Mouse (Mus musculus) T-cell, adult 2 months (primary cell): ENCODE measurements around the gene Spint2.

Experiments used
- DNase-seq: peaks from one replicate; pipeline ENCODE4 v3.0.0; 2022; ENCODE audit warnings: low spot score

Spint2 gene

GRCm38 (mm10) chr7:29281201-29282073 lies at the start of gene Spint2:
Gene Spint2 (minus strand): TSS chr7:29281912.
- peak; percentile 67 for DNase-seq

GRCm38 (mm10) chr7:29328984-29329383 lies 47.3 kb upstream of the Spint2 start:
- no peak for DNase-seq

- no peak for DNase-seq
These were observed 45.4 kb upstream of the Spint2 start for GRCm38 (mm10) chr7:29327087-29327486.

- no peak for DNase-seq
These were observed 37.9 kb upstream of the Spint2 start for GRCm38 (mm10) chr7:29319337-29320307.

GRCm38 (mm10) chr7:29318115-29318911 lies 36.6 kb upstream of the Spint2 start:
- DNase-seq, result no peak

GRCm38 (mm10) chr7:29317558-29317957 lies 35.8 kb upstream of the Spint2 start:
- DNase-seq, result no peak

GRCm38 (mm10) chr7:29316976-29317375 lies 35.3 kb upstream of the Spint2 start:
- DNase-seq, result no peak

- no peak for DNase-seq
These were observed 34.5 kb upstream of the Spint2 start for GRCm38 (mm10) chr7:29316137-29316734.

- no peak for DNase-seq
These were observed 33.3 kb upstream of the Spint2 start for GRCm38 (mm10) chr7:29314844-29315628.

GRCm38 (mm10) chr7:29313572-29314261 lies 32.0 kb upstream of the Spint2 start:
- DNase-seq, result no peak

GRCm38 (mm10) chr7:29313051-29313450 lies 31.3 kb upstream of the Spint2 start:
- DNase-seq, result no peak

GRCm38 (mm10) chr7:29309749-29310148 lies 28.0 kb upstream of the Spint2 start:
- no peak for DNase-seq

- DNase-seq, result no peak
These were observed 27.6 kb upstream of the Spint2 start for GRCm38 (mm10) chr7:29309221-29309721.

GRCm38 (mm10) chr7:29307350-29308104 lies 25.8 kb upstream of the Spint2 start:
- DNase-seq, result peak; percentile 43

- DNase-seq, result peak; percentile 41
These were observed 24.9 kb upstream of the Spint2 start for GRCm38 (mm10) chr7:29306619-29307018.

GRCm38 (mm10) chr7:29306108-29306507 lies 24.4 kb upstream of the Spint2 start:
- DNase-seq, result no peak

- no peak for DNase-seq
These were observed 23.7 kb upstream of the Spint2 start for GRCm38 (mm10) chr7:29305263-29305988.
